Mouse (Mus musculus): Measurements from ENCODE around the gene Orai1.

The Orai1 gene

GRCm38 (mm10) chr5:123067395-123067995 is 52.6 kb downstream of the Orai1 start:
- no peak for DNase-seq (ENCODE audit: low read depth, low spot score)

GRCm38 (mm10) chr5:123068115-123068514 is 53.2 kb downstream of the Orai1 start, which contains the start of gene Tmem120b:
TSS of gene Tmem120b (plus strand) at chr5:123068415.
- DNase-seq (ENCODE audit: low read depth, low spot score), result no peak

GRCm38 (mm10) chr5:123068714-123069113 is 53.8 kb downstream of the Orai1 start:
- DNase-seq (ENCODE audit: low read depth, low spot score), result no peak

GRCm38 (mm10) chr5:123075576-123076418 is 60.9 kb downstream of the Orai1 start:
- DNase-seq (ENCODE audit: low read depth, low spot score), result peak; percentile 72

GRCm38 (mm10) chr5:123076419-123077281 is 61.8 kb downstream of the Orai1 start:
- DNase-seq (ENCODE audit: low read depth, low spot score), result no peak

- DNase-seq (ENCODE audit: low read depth, low spot score), result no peak
Measured at GRCm38 (mm10) chr5:123079568-123079967, 64.7 kb downstream of the Orai1 start.

- DNase-seq (ENCODE audit: low read depth, low spot score), result no peak
Measured at GRCm38 (mm10) chr5:123080041-123080440, 65.2 kb downstream of the Orai1 start.

Measured in telencephalon, adult 2 months (tissue).